Mouse (Mus musculus): ENCODE data around the gene Prrt3. TPM values are rescaled to one million over a fixed set of nuclear protein-coding genes. Genes with fewer than 3 reads are reported as not detected.

The Prrt3 gene
- total RNA-seq, 2 experiments from 2014 or later: 36.7 to 39.7 TPM

DNA sequence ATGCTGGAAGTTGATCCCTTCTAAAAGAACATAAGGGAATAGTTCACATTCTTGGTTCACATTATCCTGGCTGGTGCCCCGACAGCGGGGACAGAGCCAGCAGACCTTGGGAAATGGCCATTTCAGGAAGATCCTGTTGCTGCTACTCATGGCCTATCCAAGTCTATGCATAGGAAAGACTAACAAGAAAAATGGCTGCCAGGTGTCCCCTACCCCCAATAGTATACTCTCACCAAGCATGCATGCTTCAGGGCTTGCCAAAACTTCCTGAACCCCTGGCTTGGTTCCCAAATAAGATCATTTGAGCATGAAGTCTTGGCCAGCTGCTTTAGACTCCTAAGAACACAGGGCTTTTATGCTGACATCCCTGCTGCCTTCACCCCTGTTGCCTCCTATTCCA is 49.9 kb downstream of the Prrt3 start:
- DNase-seq (ENCODE audit: low spot score in 2 of 2): no peak

DNA sequence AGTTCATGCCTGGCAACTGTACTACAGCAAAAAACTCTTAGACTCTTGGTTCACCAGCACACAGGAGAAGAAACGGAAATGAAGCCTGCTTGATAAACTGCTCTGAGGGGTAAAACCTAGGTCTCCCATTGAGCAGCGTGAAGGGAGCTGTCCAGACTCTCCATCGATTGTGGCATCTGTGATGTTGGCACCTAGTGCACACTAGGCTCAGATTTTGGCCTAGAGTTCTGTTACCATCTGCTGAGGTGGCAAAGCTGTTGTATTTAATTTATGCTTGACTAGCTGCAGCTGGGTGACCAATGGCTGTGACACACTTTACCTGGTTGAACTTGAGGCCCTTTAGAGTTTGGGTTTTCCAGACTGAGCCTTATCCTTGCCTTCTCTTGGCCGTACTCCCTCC is 54.1 kb downstream of the Prrt3 start:
- no peak for DNase-seq (ENCODE audit: low spot score in 2 of 2)

- DNase-seq (ENCODE audit: low spot score in 2 of 2): no peak
Measured at GRCm38 (mm10) chr6:113444207-113444965, 57.3 kb downstream of the Prrt3 start.

Small RNAs within 50 kb of the gene (microRNA-seq; reads per million reads assigned to microRNA genes)
- gene Gm23365: 0 reads per million in 2 experiments

Other genes with a start within 250 kb of the Prrt3 start
- gene Cpne9, start 219.6 kb downstream of the Prrt3 start, total RNA-seq (2021): 1 to 10 TPM; 7.1 to 8.1 TPM
- 10 to 100 TPM; 28.3 to 28.6 TPM for gene Brpf1, start 194.8 kb downstream of the Prrt3 start, total RNA-seq (2021)
- 1 to 10 TPM; 6.7 to 8.0 TPM for gene Ogg1, start 175.0 kb downstream of the Prrt3 start, total RNA-seq (2021)
- 10 to 100 TPM; 59.5 to 64.3 TPM for gene Camk1, start 157.9 kb downstream of the Prrt3 start, total RNA-seq (2021)
- 10 to 100 TPM; 51.0 to 58.4 TPM for gene Tada3, start 124.0 kb downstream of the Prrt3 start, total RNA-seq (2021)
- 100 to 1,000 TPM; 324 to 337 TPM for gene Arpc4, start 123.8 kb downstream of the Prrt3 start, total RNA-seq (2021)
- 10 to 100 TPM; 11.2 to 13.2 TPM for gene Ttll3, start 112.7 kb downstream of the Prrt3 start, total RNA-seq (2021)
- 10 to 100 TPM; 21.3 to 26.9 TPM for gene Rpusd3, start 82.6 kb downstream of the Prrt3 start, total RNA-seq (2021)
- gene Cidec, start 66.2 kb downstream of the Prrt3 start, total RNA-seq (2021): not detected
- 10 to 100 TPM; 42.9 to 44.1 TPM for gene Jagn1, start 59.4 kb downstream of the Prrt3 start, total RNA-seq (2021)
- under 1 TPM; 0.55 to 0.60 TPM for gene Il17re, start 43.4 kb downstream of the Prrt3 start, total RNA-seq (2021)
- gene Il17rc, start 30.5 kb downstream of the Prrt3 start, total RNA-seq (2021): 1 to 10 TPM; 4.8 to 5.6 TPM
- gene Creld1, start 18.6 kb downstream of the Prrt3 start, total RNA-seq (2021): 10 to 100 TPM; 80.0 to 92.3 TPM
- 10 to 100 TPM; 75.6 to 77.6 TPM for gene Emc3, start 29.7 kb upstream of the Prrt3 start, total RNA-seq (2021)
- 1 to 10 TPM; 3.2 to 4.9 TPM for gene Fancd2, start 29.8 kb upstream of the Prrt3 start, total RNA-seq (2021)
- under 1 TPM in 1 of 2 experiments, not detected in 1; 0.49 TPM for gene Fancd2os, start 98.8 kb upstream of the Prrt3 start, total RNA-seq (2021)
- 100 to 1,000 TPM; 221 TPM for gene Brk1, start 102.8 kb upstream of the Prrt3 start, total RNA-seq (2021)
- gene Vhl, start 122.0 kb upstream of the Prrt3 start, total RNA-seq (2021): 10 to 100 TPM; 65.8 to 70.5 TPM
- gene Irak2, start 136.5 kb upstream of the Prrt3 start, total RNA-seq (2021): 10 to 100 TPM; 15.0 TPM
- 10 to 100 TPM; 59.7 to 74.3 TPM for gene Tatdn2, start 195.1 kb upstream of the Prrt3 start, total RNA-seq (2021)
- gene Ghrl, start 217.9 kb upstream of the Prrt3 start, total RNA-seq (2021): under 1 TPM in 1 of 2 experiments, not detected in 1; 0.69 TPM
- gene Sec13, start 238.8 kb upstream of the Prrt3 start, total RNA-seq (2021): 10 to 100 TPM; 80.0 to 84.4 TPM

Data from layer of hippocampus, postnatal 10 days (tissue).